Mouse (Mus musculus): ENCODE measurements at regions not wholly inside any gene's neighbourhood (a gene's known extent, or its start where the extent isn't known, plus 50 kb on each side); places are given as distances from the start of the nearest gene placed in this dataset.
"Not testable (repeated sequence)": the region's sequence is repeated elsewhere in the genome, so short reads cannot be mapped to it uniquely, and the experiment has no call there.

DNA sequence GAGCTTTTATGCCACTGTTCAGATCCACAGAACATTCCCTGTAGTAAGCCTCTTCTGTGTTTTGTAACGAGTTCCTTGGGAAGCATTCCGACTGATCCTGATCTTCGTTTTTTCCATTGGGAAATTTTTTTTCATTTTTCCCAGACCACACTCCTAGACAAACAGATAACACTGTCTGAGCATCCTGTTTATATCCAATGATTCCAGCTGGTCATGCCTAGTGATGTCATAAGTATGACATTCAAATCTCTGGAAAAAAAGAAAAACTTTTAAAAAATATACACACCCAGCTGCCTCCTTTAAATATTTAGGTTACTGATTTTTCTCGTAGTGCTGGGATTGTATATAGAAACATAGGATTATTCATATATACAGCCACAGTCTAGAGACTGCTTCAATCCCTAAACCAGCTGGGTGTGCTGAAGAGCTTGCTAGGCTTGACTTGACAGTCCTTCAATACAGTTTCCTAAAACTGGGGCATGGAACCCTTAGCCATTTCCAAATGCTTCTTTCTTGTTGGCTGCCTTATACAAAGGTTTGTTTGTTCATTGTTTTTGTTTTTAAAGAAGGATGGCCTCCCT, 116.0 kb upstream of the Ghr start:
- no peak for ATAC-seq (ENCODE audit: low TSS enrichment)

DNA sequence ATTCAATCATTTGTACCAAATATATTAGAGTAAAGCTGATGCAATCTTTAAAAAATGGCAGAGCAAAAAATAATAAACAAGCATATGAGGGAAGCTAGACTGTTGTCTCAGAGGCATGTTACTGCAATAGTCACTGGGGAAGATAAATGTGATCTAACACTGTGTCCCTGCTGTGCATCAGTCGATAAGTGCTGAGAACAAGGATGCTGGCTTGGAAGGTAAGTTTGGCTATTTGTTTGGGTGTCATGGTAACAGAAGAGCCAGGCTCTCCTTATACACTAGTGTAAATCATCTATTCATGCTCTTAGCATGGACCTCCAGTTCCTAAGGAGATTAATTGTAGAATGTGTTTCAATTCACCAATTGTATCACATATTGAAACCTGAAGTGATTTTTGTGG, 102.0 kb upstream of the Ghr start:
- ATAC-seq (ENCODE audit: low TSS enrichment), result no peak

DNA sequence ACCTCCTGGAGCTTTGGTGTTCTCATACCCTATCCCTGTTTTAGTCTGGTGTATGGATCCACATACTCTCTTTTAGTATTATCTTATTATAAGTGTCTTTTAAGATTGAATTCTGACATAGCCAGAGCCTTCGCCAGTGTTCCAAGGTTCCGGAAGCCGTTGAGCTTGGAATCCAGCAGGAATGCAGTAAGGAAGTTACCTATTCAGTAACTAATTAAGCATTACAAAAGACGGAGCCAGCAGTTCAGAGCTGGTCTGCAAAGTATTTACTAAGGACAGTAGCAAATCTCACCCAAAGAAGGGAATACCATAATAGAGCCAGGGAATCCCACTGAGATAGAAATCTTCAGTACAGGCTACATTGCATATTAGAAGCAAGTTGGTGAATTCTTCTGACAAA, 93.7 kb upstream of the Ghr start:
- not testable (repeated sequence) for ATAC-seq (ENCODE audit: low TSS enrichment)

DNA sequence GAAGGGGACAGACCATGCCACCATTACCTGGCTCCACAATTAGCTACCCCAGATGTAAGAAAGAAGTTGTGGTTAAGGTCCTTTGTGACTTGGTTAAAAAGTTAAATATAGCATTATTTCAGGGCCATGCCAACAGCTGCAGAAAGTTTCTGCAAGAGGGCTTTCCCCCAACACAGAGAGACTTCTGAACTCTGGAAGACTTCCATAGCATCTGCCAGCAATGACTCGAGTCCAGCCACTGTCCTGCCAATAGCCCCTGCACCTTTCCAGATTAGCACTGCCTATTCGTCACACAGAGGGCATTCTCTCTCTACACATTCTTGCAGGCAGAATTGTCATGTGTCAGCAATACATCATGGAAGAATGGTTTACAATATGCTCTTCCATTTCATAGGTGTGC, 89.3 kb upstream of the Ghr start:
- ATAC-seq (ENCODE audit: low TSS enrichment), result no peak

DNA sequence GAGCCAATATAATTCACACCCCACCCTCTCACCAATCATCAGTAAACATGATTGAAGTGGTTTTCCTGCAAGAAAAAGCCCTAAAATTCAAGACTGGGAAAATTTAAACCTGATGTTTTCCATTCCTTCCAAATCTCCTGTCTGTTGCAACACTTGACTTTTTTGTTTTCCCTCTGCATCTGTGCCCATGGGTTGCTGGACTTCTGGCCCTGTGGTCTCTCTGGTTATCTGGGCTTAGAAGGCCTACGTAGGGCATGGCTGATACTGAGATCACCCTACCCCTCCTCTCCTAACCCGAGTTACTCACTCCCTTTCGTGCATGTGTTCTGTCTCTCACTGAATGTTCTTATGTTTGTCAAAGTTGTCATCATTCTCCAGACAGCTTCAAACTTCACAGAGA, 87.9 kb upstream of the Ghr start:
- no peak for ATAC-seq (ENCODE audit: low TSS enrichment)

DNA sequence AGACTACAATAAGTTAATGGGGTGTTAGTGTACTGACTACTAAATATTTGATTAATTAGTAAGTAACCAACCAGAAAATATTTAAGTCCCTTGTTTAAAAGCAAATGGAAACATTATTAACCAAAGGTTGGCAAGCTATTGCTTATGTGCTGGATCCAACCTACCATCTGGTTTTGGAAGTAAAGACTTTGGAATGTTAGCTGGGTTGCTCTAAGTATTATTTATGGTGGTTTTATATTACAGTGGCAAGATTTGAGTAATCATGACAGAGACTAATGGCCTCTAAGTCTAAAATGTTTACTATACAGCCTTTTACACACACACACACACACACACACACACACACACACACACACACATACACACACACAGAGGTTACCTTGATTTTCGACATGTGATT, 86.1 kb upstream of the Ghr start:
- no peak for ATAC-seq (ENCODE audit: low TSS enrichment)

DNA sequence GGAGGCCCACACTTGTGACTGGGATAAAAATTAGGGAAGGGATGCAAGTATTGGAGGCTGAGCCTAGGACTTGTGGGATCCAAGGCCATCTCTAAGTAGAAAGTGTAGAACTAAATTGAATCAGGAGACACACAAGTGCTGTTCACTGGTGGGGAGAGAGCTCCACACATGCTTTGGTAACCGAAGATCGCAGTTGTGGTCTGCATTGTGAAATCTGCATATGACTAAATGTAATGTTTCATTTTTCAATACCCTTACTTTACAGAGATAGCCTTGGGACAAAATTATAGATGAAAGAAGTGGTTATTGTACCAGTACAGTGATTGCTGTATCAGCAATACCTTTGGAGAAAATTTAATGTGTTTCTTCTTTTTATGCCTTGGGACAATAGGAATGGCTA, 85.6 kb upstream of the Ghr start:
- ATAC-seq (ENCODE audit: low TSS enrichment), result no peak

DNA sequence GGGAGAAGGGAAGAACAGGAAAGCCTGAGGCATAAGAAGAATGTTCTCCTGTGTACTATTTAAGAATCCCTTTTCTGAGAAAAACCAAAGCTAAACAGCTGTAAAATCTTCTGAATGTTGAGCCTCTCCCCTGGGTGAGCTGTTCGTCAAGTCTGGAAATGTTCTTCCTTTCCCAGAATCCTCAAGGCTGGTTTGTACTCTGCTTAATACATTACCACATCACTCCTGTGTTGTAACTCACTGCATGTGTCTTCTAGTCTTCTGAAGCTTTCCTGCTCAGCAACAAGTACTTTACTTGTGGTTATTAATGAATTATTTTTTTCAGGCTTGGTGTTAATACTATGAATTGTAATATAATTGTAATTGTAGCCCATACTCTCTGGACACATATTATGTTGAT, 65.4 kb upstream of the Ghr start:
- ATAC-seq (ENCODE audit: low TSS enrichment), result no peak

DNA sequence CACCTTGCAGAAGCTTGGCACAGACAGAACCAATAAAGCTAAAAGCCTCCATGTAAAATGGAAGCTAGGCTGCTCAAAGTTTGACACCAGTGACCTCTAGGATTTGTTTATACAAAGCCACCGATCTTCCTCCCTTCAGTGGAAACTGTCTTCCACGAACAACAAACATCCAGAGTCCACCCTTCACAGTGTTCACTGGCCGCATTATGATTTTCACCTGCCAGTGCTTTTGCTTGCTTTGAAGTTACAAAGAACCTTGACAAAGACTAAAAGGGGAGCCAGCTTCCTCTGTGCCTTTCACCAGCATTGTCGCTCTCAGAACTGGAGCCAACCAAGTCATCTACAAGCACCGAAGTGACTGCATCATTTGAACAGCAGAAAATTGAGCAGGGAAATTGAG, 56.8 kb upstream of the Ghr start:
- ATAC-seq (ENCODE audit: low TSS enrichment), result no peak
